Mouse (Mus musculus) stomach, embryonic 14.5 days (tissue): ENCODE data around the gene Zfand4. TPM values are rescaled to one million over a fixed set of nuclear protein-coding genes. Genes with fewer than 3 reads are reported as not detected.
"Not testable (repeated sequence)": the region's sequence is repeated elsewhere in the genome, so short reads cannot be mapped to it uniquely, and the experiment has no call there.

Experiments
- ATAC-seq: fragments of 200-750 bp; cut with Nextera tagmentation; 2 replicates; pipeline ENCODE4 v1.8.0; 2017; ENCODE audit warnings: low read depth, moderate TSS enrichment; ENCODE audit not compliant: insufficient number of reproducible peaks, insufficient read depth, low FRiP score
- H3K27ac ChIP-seq: fragments of 300-500 bp; sonication (generic); 2 replicates; pipeline ENCODE4 v1.5.1; 2014; ENCODE audit warnings: mild to moderate bottlenecking, low read length, moderate library complexity, mixed read lengths
- H3K27me3 ChIP-seq: fragments of 300-500 bp; sonication (generic); 2 replicates; pipeline ENCODE4 v1.6.1; 2014; ENCODE audit warnings: low read length, control low read depth, mixed read lengths; ENCODE audit not compliant: control insufficient read depth, insufficient read depth
- H3K36me3 ChIP-seq: fragments of 300-500 bp; sonication (generic); 2 replicates; pipeline ENCODE4 v1.6.1; 2014; ENCODE audit warnings: mild to moderate bottlenecking, control low read depth, low read length, moderate library complexity, mixed read lengths; ENCODE audit not compliant: control insufficient read depth, insufficient read depth
- H3K4me1 ChIP-seq: fragments of 300-500 bp; sonication (generic); 2 replicates; pipeline ENCODE4 v1.6.1; 2014; ENCODE audit warnings: low read length, control low read depth, mixed read lengths; ENCODE audit not compliant: control insufficient read depth, insufficient read depth
- H3K4me2 ChIP-seq: fragments of 300-500 bp; sonication (generic); replicated peaks from 2 replicates; pipeline ENCODE4 v1.6.1; 2014; ENCODE audit warnings: low read depth, low read length, control low read depth
- H3K4me3 ChIP-seq: fragments of 300-500 bp; sonication (generic); 2 replicates; pipeline ENCODE4 v1.5.1; 2014; ENCODE audit warnings: low read depth, low read length, control low read depth
- H3K9ac ChIP-seq: fragments of 300-500 bp; sonication (generic); replicated peaks from 2 replicates; pipeline ENCODE4 v1.6.1; 2014; ENCODE audit warnings: low read depth, mild to moderate bottlenecking, control low read depth, low read length, moderate library complexity, mixed read lengths
- H3K9me3 ChIP-seq: fragments of 300-500 bp; sonication (generic); 2 replicates; pipeline ENCODE4 v1.6.1; 2016; ENCODE audit warnings: low read depth, low read length, control low read depth; ENCODE audit not compliant: control insufficient read depth
- WGBS: fragments of 180-500 bp; shearing (Covaris S2); extraction: QIAGEN DNeasy Blood & Tissue Kit; methylation state at CpG from one replicate; pipeline ENCODE4 v1.1.7; 2014; 5-methylcytosine and 5-hydroxymethylcytosine counted together
- polyA plus RNA-seq: library from polyadenylated mRNA; unstranded; fragments of >200 nt; fragmentation: Nextera tagmentation; extraction: Ambion mirVana; gene quantifications from 2 replicates; pipeline ENCODE4 v1.2.1, GENCODE M21; 2014

Zfand4 gene
- polyA plus RNA-seq, 1 experiment from 2014 or later = 5.5 TPM

- Histone ChIP-seq H3K27ac (no peak overlapping the region), H3K4me1 (no peaks in the 10 kb centered on the region), H3K36me3 (no peaks in the 10 kb centered on the region), H3K27me3 (no peaks in the 10 kb centered on the region), H3K9ac (no peak overlapping the region), H3K9me3 (no peaks in the 10 kb centered on the region), H3K4me2 (no peak overlapping the region), H3K4me3 (no peak overlapping the region)
- WGBS = 76% methylated on average over 4 of the region's 4 CpGs
- no peak for ATAC-seq
Measured at GRCm38 (mm10) chr6:116351534-116351933, 87.5 kb downstream of the Zfand4 start.

- WGBS = 79% methylated on average over 1 of the region's 1 CpGs
- no peak overlapping the region for H3K4me3 ChIP-seq
- H3K27ac ChIP-seq = no peak overlapping the region
- no peaks in the 10 kb centered on the region for H3K4me1 ChIP-seq
- no peak overlapping the region for H3K4me2 ChIP-seq
- no peak overlapping the region for H3K9ac ChIP-seq
- H3K9me3 ChIP-seq = no peaks in the 10 kb centered on the region
- ATAC-seq = no peak
- no peaks in the 10 kb centered on the region for H3K27me3 ChIP-seq
- H3K36me3 ChIP-seq = no peaks in the 10 kb centered on the region
Measured at GRCm38 (mm10) chr6:116353428-116353827, 89.4 kb downstream of the Zfand4 start.

- not testable (repeated sequence) for H3K27ac ChIP-seq, H3K36me3 ChIP-seq, H3K9ac ChIP-seq, H3K4me2 ChIP-seq, ATAC-seq, H3K4me3 ChIP-seq, H3K4me1 ChIP-seq, H3K27me3 ChIP-seq, H3K9me3 ChIP-seq
- 74% methylated on average over 8 of the region's 8 CpGs for WGBS
Measured at GRCm38 (mm10) chr6:116356311-116356947, 92.4 kb downstream of the Zfand4 start.

- no peaks in the 10 kb centered on the region for H3K27me3 ChIP-seq
Measured at GRCm38 (mm10) chr6:116356948-116357325, 92.9 kb downstream of the Zfand4 start.

GRCm38 (mm10) chr6:116358056-116358455 is 94.0 kb downstream of the Zfand4 start:
- Histone ChIP-seq H3K27me3 (no peaks in the 10 kb centered on the region), H3K4me1 (no peaks in the 10 kb centered on the region), H3K4me3 (no peak overlapping the region), H3K9me3 (no peaks in the 10 kb centered on the region), H3K27ac (no peak overlapping the region), H3K9ac (no peak overlapping the region), H3K4me2 (no peak overlapping the region), H3K36me3 (no peaks in the 10 kb centered on the region)
- ATAC-seq = no peak
- 59% methylated on average over 8 of the region's 8 CpGs for WGBS

More at GRCm38 (mm10) chr6:116356948-116357325, 92.9 kb downstream of the Zfand4 start:
- ATAC-seq = no peak
- Histone ChIP-seq H3K27ac (no peak overlapping the region), H3K4me1 (no peaks in the 10 kb centered on the region), H3K36me3 (no peaks in the 10 kb centered on the region), H3K4me3 (no peak overlapping the region), H3K4me2 (no peak overlapping the region), H3K9me3 (no peaks in the 10 kb centered on the region), H3K9ac (no peak overlapping the region)
- WGBS = 84% methylated on average over 4 of the region's 4 CpGs

- H3K36me3 ChIP-seq = no peaks in the 10 kb centered on the region
- H3K27me3 ChIP-seq = no peaks in the 10 kb centered on the region
- H3K9me3 ChIP-seq = no peaks in the 10 kb centered on the region
- 88% methylated on average over 3 of the region's 3 CpGs for WGBS
- no peak for ATAC-seq
- H3K4me3 ChIP-seq = no peak overlapping the region
- no peak overlapping the region for H3K27ac ChIP-seq
- H3K4me2 ChIP-seq = no peak overlapping the region
- H3K4me1 ChIP-seq = no peaks in the 10 kb centered on the region
- H3K9ac ChIP-seq = no peak overlapping the region
Measured at GRCm38 (mm10) chr6:116359256-116359655, 95.2 kb downstream of the Zfand4 start.

- Histone ChIP-seq H3K9me3 (no peaks in the 10 kb centered on the region), H3K4me3 (no peak overlapping the region), H3K4me1 (no peaks in the 10 kb centered on the region), H3K9ac (no peak overlapping the region), H3K36me3 (no peaks in the 10 kb centered on the region), H3K4me2 (no peak overlapping the region), H3K27me3 (no peaks in the 10 kb centered on the region), H3K27ac (no peak overlapping the region)
- no peak for ATAC-seq
- 76% methylated on average over 3 of the region's 3 CpGs for WGBS
Measured at GRCm38 (mm10) chr6:116361463-116361862, 97.4 kb downstream of the Zfand4 start.

- no peak overlapping the region for H3K9ac ChIP-seq
- no peak overlapping the region for H3K4me3 ChIP-seq
- no peak for ATAC-seq
- H3K4me1 ChIP-seq = no peaks in the 10 kb centered on the region
- no peaks in the 10 kb centered on the region for H3K36me3 ChIP-seq
- no peaks in the 10 kb centered on the region for H3K27me3 ChIP-seq
- H3K27ac ChIP-seq = no peak overlapping the region
- H3K9me3 ChIP-seq = no peaks in the 10 kb centered on the region
- no peak overlapping the region for H3K4me2 ChIP-seq
- 89% methylated on average over 4 of the region's 4 CpGs for WGBS
Measured at GRCm38 (mm10) chr6:116361993-116362392, 98.0 kb downstream of the Zfand4 start.

GRCm38 (mm10) chr6:116367971-116368370 is 103.9 kb downstream of the Zfand4 start:
- Histone ChIP-seq H3K36me3 (no peaks in the 10 kb centered on the region), H3K4me3 (no peak overlapping the region), H3K4me2 (no peak overlapping the region), H3K9ac (no peak overlapping the region), H3K27ac (no peak overlapping the region), H3K9me3 (no peaks in the 10 kb centered on the region), H3K4me1 (no peaks in the 10 kb centered on the region), H3K27me3 (no peaks in the 10 kb centered on the region)
- ATAC-seq = no peak
- 83% methylated on average over 11 of the region's 11 CpGs for WGBS
